Mouse (Mus musculus) urinary bladder, postnatal 25 days (tissue): Measurements from ENCODE around the gene Pdzd2.

ENCODE experiments used
- DNase-seq: peaks from one replicate; pipeline ENCODE4 v3.0.0; 2022; ENCODE audit warnings: low spot score

Gene Pdzd2

DNA sequence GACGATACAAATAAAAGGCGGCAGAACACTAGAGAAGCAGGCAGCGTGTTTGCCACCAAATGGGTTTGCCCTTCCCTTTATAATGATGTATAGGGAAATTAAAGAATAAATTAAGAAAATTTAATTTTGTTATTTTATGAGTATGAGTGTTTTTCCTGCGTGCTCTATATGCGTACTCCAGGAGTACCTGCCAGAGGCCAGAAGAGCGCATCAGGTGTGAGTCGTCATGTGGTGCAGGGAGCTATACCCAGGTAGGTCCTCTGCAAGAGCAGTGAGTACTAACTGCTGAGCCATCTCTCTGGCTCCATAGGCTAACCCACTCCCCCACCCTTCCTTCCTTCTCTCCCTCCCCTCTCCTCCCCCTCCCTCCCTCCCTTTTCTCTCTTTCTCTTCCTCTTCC is 388.3 kb downstream of the Pdzd2 start:
- DNase-seq = no peak

DNA sequence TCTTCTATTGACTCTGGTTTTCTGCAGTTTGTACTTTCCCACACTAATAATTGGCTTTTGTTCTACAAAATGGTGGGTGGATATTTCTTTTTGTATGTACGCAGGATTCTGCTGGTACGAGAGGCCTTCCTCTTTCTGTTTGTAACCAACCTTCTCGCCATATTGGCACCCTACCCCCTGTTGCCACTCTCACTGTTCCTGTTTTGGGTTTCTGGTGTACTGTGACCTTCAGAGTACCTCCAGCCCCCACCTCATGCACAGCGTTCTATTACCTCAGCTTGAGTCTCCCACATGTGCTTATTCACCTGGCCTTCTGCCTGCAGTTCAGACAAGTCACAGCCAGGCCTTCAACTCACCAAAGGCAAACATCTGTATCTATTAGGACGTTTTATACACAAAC is 389.9 kb downstream of the Pdzd2 start:
- DNase-seq = no peak

DNA sequence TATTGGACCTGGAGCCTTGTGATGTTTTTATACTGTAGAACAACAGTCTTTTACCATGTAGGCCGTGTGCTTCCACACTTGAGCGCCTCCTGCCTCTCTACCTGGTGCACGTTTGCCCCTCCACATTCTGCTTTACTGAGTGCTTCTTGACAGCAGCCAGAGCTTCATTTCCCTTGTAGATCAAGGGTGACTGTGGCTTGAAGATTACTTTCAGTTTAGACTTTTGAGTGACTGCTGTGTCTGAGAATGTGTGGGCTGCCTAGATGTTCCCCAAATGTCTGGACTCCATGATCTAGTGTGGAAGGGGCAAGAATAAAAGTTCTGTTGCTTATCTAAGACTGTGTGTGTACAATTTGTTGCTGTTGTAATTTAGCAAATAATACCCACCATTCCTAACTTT is 390.8 kb downstream of the Pdzd2 start:
- no peak for DNase-seq

DNA sequence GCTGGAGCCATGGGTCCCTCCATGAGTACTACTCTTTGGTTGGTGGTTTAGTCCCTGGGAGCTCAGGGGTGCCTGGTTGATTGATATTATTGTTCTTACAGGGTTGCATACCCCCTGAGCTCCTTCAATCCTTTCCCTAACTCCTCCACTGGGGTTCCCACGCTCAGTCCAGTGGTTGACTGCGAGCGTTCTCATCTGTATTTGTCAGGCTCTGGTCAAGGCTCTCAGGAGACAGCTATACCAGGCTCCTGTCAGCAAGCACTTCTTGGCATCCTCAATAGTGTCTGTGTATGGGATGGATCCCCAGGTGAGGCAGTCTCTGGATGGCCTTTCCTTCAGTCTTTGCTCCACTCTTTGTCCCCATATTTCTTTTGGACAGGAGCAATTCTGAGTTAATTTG is 392.8 kb downstream of the Pdzd2 start:
- no peak for DNase-seq

DNA sequence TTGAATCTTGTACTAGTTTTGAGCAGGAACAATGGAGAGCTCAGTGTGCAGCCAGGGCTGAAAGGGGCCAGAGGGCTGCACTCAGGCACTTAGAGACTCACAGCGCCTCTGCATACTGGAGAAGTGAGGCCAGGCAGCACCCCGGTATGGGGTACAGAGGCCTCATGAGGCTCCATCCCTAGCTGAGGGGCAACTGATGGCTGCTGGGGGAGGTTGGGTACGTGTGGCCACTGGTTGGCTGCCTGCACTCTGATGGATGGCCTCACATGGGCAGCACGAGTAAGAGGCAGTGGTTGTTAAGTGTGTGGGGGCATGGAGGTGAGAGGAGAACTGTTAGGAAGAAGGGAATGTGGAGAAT is 398.3 kb downstream of the Pdzd2 start:
- no peak for DNase-seq

DNA sequence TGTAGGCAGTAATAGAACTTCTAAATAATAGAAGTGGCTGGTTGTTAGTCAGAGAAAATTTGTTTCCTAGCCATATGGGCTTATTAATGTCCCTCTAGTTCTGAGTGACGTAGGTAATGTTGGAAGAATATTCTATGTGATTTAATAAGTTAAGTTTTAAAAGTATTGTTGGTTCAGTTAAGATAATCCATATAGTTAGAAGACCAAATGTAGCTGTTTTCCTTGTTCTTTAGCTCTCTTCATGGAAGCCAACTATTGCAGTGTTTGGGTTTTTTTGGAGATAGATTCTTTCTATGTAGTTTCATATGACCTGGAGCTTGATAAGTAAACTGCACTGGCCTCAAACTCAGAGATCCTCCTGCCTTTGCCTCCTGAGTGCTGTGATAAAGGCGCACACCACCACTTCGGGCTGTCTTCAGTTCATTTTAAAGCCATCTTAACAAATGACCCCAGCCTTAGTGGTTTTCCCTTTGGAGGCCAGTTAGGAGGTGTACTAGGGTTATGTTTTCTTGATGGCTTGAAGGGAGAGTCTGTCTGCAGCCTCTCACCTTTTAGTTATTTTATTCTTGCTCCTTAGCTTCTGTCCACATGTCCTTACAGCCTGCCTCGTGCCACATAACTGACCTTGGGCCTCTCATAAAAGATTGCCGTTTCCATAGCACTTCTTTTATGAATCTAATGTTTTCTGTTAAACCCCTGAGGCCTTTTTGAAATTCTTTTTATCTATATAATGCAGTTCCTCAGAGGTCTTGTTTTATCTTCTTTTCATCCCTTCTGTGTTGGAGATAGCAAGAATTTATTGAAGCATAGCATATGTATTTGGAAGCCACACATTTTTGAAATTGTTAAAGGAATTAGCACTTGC is 399.0 kb downstream of the Pdzd2 start:
- no peak for DNase-seq

DNA sequence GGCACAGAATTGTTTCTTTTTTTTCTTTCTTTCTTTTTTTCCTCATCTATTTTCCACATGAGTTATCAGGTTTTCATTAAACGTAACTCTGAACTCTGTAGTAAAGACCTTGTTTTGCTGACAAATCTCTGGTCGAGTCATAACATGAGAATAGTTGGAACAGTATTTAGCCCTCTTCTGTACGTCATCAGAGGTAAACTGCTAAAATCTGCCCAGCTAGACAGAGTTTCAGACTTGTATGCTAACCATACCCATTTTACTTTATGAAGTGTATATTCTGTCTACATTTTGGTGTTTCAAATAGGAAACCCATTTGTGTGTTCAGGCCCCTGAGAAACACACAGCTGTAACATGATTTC is 402.0 kb downstream of the Pdzd2 start:
- DNase-seq = no peak

DNA sequence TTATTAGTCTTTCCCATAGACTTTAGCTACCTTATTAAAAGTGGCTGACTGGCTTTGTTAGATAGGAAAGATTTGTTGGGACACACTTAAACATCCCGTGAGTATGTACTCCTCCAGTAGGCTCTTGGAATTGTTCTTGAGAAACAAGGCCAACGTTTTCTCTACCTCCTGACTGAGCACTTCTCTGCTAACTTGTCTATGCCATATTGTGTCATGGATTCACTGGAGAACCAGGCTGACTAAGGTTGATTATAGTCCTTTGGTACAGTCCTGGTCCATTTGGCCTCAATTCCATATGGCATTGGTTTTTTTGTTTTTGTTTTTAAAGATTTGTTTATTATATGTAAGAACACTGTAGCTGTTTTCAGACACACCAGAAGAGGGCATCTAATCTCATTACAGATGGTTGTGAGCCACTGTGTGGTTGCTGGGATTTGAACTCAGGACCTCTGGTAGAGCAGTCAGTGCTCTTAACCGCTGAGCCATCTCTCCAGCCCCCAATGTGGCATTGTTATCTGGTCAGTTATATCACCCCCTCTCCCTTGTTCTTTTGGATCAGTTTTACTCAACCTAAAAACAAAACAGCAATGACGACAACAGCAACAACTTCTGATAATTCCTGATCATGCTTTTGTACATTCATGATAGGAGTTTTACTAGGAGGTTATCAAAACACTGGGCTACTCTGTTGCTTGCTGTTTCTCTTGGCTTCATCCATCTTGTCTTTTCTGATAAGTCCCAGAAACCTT is 402.5 kb downstream of the Pdzd2 start:
- no peak for DNase-seq

DNA sequence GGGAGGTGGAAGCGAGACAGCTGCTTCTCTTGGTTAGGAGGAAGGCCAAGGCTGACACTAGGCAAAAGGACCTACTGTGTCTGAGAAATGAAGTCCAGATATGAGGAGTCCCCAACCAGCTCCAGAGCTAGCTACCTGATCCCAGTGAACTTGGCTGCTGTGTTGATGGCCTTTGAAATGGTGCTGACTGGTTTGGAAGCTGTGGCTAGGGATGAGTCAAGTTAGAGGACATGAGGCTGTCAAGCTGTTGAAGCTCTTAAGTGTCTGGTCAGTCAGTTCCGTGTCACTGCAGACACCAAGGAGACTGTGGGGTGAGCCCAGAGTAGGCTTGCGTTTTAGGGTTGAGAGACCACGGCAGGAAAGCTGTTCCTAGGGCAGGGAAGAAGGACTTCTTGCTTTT is 405.3 kb downstream of the Pdzd2 start:
- DNase-seq = no peak

DNA sequence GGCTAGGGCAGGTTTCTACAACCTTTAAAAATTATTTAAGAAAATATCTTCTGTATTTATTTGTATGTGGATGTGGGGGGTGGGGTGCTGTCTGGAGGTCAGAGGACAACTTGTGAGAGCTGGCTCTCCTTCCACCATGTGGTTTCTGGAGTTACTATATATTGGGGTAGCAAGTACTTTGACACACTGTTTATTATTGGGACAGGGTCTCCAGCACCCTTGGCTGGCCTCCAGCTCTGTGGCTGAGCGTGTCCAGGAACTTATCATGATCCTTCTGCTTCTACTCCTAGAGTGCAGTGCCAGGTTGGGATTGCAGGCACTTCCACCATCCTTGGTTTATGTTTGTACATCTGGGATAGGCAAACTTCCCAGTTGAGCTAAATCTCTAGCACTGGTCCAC is 408.4 kb downstream of the Pdzd2 start:
- no peak for DNase-seq

DNA sequence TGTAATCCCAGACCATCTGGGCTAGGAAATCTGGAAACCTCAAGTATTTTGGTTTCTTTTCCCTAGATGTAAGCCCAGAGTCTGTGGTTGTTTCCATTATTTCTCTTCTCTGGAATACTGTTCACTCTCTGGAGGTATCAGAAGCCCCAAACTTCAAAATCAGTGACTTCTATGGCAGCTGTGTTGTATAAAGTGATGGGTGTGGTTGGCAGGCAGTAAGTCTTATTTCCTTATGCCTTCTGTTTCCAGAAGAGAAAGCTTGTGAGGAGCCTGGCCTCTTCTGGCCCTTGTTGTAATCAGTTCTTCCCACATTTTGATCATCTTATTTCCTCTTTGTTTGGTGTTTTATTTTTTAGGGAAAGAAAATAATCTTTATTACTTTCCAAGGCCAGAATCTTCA is 408.8 kb downstream of the Pdzd2 start:
- DNase-seq = no peak

DNA sequence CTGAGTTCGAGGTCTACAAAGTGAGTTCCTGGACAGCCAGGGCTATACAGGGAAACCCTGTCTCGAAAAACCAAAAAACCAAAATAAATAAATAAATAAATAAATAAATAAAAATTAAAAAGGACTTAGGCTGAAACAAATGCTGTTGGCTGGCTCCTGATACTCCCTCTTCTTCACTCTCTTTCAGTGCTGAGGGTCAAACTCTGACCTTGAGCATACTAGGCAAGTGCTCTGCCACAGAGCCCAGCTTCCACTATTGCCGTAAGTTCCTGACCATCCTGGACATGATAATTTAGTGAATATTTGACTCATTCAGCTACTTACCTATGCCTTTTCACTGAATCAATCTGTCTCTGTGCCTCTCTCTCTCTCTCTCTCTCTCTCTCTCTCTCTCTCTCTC is 409.3 kb downstream of the Pdzd2 start:
- no peak for DNase-seq

DNA sequence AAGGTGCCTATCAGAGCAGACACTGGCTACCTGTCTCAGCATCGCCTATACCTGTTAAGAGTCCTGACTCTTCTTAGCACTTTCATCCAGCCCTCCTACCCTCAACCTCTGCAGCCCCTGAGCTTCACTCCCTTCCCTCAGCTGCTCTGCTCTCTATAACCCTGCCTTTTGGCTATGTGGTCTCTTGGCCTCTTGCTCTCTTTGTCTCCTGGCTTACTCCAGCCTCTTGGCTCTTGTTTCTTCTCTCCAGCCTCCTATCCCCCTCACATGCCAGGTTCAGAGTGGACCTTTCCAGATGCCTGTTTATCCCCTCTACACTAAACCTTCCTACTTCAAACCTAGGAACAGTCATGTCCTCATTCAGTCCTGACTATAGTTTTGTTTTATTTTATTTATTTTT is 415.4 kb downstream of the Pdzd2 start:
- no peak for DNase-seq

DNA sequence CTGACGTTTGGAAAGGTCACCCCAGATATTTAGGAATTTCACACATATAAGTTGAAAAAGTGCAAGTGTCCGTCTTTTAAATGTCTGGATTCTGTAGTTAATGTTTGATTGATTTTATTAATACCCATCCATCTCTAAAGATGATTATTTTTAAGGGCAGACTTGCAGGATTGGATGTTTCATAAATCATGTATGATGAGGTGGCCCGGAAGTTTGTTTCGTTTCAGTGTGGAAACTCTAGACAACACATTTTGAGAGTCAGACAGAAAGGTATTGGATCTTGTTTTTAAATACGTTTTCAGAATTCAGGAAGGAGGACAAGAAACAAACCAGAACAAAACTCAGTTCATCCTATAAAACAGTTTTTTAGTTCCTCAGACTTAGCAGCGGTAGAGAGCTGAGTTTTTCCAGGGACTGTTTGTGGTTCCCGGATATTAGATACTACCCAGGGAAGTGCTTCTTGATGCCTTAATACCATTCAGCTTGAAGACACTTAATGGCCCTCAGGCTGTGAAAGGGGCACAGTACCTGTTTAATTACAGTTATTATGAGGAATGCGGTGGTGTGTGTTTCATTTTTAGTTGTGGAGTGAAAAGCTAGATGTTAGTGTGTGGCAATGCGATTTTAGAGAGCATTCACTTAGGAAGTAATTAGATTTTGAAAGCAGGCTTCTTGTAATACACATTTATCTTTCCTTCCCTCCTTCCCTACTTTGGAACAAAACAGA is 416.9 kb downstream of the Pdzd2 start:
- no peak for DNase-seq

DNA sequence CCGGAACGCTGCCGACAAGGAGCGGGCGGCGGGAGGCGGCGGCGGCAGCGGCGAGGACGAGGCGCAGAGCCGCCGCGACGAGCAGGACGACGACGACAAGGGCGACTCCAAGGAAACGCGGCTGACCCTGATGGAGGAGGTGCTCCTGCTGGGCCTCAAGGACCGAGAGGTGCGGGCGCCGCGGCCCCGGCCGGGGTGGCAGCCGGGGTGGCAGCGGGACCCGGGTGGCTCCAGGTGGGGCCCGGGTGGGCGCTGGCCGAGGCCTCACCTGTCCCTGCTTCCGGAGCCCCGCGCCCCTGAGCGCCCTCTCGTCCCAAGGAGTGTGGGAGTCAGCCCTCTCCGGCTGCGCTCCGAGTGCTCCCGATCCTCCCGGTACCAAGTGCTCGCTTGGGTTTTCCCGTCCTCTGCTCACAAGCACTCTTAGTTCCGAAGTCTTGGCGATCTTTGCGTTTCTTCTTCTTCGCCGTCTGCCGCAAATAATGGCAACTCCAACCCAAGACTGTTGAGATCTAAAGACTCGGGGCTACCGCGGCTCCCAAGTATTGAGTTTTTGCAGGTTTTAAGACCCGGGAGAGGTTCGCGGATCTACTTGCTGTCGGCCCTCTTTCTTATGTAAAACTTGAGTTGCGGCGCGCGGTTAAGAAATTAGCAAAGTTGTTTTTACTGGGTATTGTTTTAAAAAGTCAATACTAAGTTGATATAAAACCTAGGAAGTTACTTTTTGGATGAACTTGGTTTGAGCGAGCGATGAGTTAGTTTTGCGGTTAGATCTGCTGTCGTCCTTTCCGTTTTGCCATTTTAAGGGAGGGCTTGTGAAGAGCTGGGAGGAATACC is 417.7 kb downstream of the Pdzd2 start, which contains the start of gene 1810049J17Rik:
Gene 1810049J17Rik, minus strand, starts transcription at position 112 of the 834 bp plus-strand sequence.
- peak; percentile 40 for DNase-seq

DNA sequence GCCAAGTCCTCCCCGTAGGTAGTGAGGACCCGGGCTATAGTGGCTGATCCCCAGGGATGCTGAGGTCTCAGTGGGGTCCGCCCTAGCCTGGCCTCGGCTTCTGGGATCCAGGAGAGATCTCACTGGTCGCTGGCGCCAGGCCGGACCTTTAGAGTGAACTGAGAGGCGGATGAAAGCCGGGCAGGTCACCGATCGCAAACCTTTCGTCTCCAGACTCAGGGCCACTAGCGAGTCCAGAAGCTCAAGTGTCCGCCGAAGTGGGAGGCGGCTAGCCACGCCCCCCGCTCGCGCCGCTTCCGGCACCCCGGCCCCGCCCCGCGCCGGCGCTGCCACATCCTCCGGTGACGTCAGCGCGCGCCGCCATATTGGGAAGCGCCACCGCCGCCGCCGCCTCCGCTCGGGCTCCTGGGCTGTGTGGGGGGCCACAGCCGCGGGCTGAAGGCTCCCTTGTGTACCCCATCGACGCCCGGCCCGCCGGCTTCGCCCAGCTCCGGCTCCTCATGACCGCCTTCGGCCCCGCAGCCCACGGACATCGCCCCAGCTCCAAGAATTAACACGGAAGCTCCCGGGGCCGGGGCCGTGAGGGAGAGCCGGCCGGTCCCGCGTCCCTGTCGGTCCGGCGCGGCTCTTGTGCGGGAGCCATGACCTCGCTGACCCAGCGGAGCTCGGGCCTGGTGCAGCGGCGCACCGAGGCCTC is 418.5 kb downstream of the Pdzd2 start, which contains the start of gene Golph3:
Gene Golph3, plus strand, starts transcription at position 360 of the 697 bp plus-strand sequence.
- peak; percentile 96 for DNase-seq

DNA sequence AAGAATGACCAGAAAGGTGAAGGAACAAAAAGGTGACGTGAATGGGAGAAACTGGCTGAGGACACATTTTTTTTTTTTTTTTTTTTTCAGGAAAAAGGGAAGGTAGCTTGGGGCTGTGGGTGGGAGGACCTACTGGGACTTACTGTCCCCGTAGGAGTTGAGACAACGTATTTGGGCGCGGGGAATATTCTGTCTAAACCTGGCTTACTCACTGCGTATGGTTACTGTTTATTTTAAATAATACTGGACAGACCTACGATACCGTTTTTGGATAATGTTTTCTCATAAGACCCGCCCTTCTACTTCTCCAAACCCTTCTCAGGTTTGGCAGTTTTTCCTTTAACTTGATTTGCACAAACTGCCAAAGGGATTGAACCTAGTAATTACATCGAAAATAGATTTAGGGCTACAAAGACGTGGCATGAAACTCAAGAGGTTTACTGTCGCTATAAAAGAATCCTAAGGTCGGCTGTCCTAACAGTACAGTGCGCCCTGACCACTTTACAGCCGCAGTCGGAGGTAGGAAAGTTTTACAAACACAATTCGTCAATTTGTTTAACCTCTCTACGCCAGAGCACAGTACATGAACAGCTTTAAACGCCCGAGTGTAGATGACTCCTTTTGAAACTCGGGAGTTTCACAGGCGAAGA is 419.2 kb downstream of the Pdzd2 start:
- DNase-seq = no peak

DNA sequence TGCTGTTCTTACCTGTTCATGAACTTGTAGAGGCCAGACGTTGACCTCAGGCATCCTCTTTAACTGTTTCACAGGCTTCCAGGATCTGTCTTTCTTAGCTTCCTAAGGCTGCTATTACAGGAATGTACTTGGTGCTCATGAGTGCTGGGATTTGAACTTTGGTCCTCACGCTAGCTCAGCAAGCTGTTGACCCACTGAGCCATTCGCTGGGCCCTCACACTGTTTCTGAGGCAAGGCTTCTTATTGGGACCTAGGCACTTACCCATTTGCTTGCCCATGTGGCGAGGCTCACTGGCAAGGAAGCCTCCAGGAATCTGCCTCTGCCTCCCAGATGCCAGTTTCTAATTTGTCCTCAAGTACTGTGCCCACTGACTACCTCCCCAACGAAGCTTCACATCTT is 419.8 kb downstream of the Pdzd2 start:
- no peak for DNase-seq

DNA sequence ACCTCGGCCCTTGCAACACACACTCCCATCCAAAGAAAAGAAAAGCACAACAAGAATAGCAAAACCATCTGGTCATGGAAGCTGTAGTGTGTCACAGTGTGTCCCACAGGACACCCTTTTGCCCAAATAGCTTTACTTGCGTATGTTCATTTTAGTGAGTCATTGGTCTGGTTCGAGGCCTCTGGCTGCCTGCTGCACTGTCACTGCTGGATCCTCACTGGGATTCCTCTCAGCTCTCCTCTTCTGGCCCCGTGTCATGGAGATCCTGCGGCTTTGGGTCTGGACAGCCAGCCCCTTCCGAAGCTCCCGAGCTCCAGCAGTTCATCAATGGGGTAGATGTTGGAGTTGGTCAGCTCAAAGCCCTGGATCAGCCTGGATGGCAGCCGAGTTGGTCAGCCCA is 421.3 kb downstream of the Pdzd2 start:
- no peak for DNase-seq

DNA sequence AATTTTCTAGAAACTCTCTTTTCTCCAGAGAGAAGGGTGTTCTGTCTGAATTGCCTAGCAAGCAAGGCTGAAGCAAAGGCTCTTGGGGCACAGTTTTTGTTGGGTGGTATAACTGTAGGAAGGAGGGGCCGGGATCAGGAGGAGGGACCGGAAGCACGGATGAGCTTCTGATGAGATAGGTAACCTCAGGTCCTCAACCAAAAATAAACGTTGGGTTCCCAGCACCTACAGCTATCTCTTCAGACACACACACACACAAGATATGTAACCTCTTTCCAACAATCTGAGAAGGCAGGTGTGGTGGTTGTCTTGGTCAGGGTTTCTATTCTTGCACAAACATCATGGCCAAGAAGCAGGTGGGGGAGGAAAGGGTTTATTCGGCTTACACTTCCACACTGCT is 422.4 kb downstream of the Pdzd2 start:
- DNase-seq = no peak

DNA sequence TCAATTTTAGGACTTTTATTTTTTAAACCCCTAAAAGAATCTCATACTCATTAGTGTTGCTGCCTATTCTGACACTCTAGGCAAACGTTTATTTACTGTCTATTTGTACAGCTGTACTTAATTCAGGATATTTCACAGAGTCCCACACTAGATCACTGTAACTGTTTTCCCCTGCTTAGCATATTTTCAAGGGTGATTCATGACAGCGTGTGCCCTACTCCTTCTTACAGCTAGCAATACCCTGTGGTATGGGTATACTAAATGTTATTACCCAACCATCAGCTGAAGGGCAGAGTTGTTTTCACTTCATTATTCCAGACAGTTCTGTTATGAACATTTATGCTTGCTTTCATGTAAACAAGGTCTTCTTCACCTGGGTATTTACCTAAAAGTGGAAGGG is 423.7 kb downstream of the Pdzd2 start:
- DNase-seq = no peak
